Mouse (Mus musculus): ENCODE results near the gene Gm29427. TPM values are rescaled to one million over a fixed set of nuclear protein-coding genes. Genes with fewer than 3 reads are reported as not detected.
A peak's percentile ranks its signal among the peaks of the same experiment; 100 is the strongest.

Gene Gm29427
- polyA plus RNA-seq, 1 experiment from 2014 or later, result not detected

DNA sequence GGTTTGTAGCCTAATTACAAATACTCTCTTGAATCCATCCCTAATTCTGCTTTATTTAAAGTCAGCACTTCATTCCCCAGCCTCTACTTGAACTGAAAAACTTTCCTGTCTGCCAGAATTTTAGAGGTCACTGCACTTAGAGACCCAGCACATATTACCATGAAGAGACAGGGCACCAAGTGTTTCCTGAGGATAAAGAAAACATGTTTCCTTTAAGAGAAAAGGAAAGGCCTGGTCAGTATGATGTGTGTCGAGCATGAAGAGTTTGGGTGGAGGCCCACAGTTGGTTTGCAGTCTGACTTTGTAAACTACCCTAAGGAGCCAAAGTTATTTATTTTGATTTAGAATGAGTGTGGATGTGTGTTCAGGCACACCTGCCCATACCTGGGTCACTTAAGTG, 12.5 kb upstream of the Gm29427 start:
- Histone ChIP-seq H3K9me3 (no peaks in the 10 kb centered on the region), H3K36me3 (no peaks in the 10 kb centered on the region), H3K4me3 (no peak overlapping the region), H3K27ac (no peak overlapping the region), H3K4me1 (peaks cover 9% of the 10 kb centered on the region), H3K27me3 (ENCODE audit: insufficient read depth, poor library complexity, severe bottlenecking) (no peaks in the 10 kb centered on the region)
- DNase-seq (ENCODE audit: low spot score), result no peak
- 50% methylated on average over 1 of the region's 1 CpGs for WGBS

DNA sequence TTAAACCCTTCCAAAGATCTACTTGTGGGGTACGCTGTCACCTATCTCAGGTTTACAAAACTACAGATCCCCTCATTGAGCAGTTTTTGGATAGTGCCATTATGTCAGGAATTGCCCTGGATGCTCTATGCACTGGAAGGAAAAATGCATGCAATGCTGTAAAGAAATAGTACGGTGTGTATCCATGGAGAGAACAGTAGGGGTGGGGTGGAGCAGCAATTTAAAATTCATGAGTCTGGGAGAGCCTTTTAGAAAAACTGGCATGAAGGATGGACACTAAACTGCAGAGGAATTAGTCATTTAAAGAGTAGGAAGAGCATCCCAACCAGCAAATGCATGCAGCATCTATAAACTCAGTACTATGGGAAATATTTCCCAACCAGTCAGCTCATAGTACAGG, 10.8 kb upstream of the Gm29427 start:
- 91% methylated on average over 2 of the region's 2 CpGs for WGBS
- peaks cover 1% of the 10 kb centered on the region for H3K4me1 ChIP-seq

DNA sequence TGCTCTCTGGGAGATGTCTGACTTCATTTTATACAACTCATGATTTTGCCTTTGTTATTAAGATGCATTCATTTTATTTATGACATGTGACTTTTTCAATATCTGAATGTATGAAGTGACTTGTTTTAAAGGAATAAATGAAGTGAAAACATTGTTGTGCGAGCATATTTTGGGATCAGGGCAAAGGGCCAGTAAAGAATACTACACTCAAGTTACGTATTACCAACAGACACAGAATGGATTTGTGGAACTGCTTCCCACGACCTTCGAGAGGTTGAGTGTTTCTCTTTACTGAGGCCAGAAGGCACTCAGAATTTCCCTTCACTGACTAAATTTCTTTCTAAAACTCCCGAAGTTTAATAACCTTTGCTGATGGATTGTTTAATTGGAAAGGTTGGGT, 8.6 kb upstream of the Gm29427 start:
- Histone ChIP-seq H3K27me3 (ENCODE audit: insufficient read depth, poor library complexity, severe bottlenecking) (no peaks in the 10 kb centered on the region), H3K9me3 (no peaks in the 10 kb centered on the region), H3K4me1 (no peaks in the 10 kb centered on the region), H3K36me3 (peaks cover 4% of the 10 kb centered on the region), H3K4me3 (no peak overlapping the region), H3K27ac (no peak overlapping the region)
- DNase-seq (ENCODE audit: low spot score), result no peak
- 92% methylated on average over 5 of the region's 5 CpGs for WGBS

More for the DNA sequence above, 10.8 kb upstream of the Gm29427 start:
- no peaks in the 10 kb centered on the region for H3K36me3 ChIP-seq
- H3K27me3 ChIP-seq (ENCODE audit: insufficient read depth, poor library complexity, severe bottlenecking), result no peaks in the 10 kb centered on the region
- no peaks in the 10 kb centered on the region for H3K9me3 ChIP-seq
- H3K4me3 ChIP-seq, result no peak overlapping the region
- no peak for DNase-seq (ENCODE audit: low spot score)
- H3K27ac ChIP-seq, result no peak overlapping the region

DNA sequence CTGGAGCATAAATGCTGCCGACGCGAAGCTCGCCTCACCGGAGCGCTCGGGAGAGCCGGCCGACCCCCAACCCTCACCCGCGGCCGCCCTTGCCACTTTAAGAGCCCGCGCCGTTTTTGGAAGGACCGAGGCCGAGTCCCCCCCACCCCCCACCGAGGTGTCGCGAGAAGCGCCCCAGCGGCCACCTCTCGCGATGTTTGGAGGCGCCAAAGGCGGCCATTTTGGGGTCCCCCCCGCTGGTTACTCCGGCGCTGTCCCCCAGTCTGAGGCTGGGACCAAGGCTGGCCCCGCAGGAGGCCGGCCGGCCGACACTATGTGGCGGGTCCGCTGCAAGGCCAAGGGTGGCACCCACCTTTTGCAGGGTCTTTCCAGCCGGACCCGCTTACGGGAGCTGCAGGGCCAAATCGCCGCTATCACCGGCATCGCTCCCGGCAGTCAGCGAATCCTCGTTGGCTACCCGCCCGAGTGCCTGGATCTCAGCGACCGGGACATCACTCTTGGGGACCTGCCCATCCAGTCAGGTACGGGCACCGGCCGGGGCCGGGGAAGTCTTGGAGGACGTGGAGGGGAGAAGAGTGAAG, 1.8 kb upstream of the Gm29427 start, which contains the start of gene Yod1:
Gene Yod1 (plus strand): TSS at position 37 of the 581 bp plus-strand sequence.
- Histone ChIP-seq H3K27me3 (ENCODE audit: insufficient read depth, poor library complexity, severe bottlenecking) (0 out of 2 replicates have a peak, but pooled peaks cover 6% of the 10 kb centered on the region), H3K27ac (peak within 1 kb of the TSS; percentile 96), H3K4me3 (peak within 1 kb of the TSS; percentile 84), H3K4me1 (peaks cover 17% of the 10 kb centered on the region), H3K36me3 (peaks cover 10% of the 10 kb centered on the region), H3K9me3 (no peaks in the 10 kb centered on the region)
- under 1% methylated on average over 54 of the region's 54 CpGs for WGBS
- peak; percentile 93 for DNase-seq (ENCODE audit: low spot score)

DNA sequence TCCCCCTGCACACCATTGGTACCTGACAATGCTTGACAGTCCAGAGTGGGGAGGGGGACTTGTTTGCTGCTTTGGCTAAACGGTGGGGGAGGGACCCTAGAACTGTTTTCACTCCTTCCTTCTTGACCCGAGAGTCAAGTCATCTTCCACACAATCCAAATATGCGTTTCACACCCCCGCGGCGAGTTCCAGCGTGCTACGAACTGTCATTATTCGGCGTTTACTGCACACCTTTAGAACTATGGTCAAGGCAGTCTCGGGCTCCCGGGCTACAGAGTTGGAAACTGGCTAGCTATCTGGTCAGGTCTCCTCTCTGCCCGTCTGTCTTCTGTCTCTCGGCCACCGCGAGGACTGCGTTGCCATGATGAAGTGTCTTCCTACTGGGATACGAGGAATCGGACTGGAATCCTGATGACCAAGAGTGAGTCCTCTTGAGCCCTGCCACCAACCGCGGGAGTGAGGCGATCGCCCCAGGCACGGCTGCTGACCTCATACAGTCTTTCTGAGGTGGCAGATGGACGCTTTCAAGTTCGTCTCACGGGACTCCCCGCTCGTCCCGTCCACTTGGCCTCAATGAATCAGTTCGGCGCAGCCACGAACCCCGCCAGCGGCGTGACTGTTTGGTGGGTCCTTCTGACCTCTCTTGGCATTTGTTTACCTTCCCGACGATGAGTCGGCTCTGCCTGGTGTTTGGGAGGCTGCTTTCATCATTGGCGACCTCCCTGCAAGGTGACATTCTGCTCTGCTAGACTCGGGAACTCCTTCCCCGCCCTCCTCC, 1.1 kb upstream of the Gm29427 start:
- Histone ChIP-seq H3K4me3 (peak overlapping the region; percentile 84), H3K27ac (peak overlapping the region; percentile 96), H3K27me3 (ENCODE audit: insufficient read depth, poor library complexity, severe bottlenecking) (0 out of 2 replicates have a peak, but pooled peaks cover 6% of the 10 kb centered on the region), H3K36me3 (peaks cover 10% of the 10 kb centered on the region), H3K4me1 (peaks cover 17% of the 10 kb centered on the region), H3K9me3 (no peaks in the 10 kb centered on the region)
- under 1% methylated on average over 42 of the region's 42 CpGs for WGBS
- DNase-seq (ENCODE audit: low spot score), result peak; percentile 87

DNA sequence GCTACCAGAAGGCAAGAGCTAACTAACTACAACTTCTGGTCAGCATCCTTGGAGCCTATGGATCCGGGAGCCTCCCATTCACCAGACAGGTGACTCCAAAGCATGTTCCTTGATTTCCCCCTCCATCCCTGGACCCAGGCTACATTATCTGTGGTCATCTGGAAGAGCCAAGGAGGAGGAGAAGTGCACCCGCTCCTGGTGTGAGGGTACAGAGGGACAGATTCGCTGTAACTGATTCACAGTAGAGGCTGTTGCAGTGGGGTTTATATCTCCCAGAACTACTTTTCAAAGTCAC, 566 bp upstream of the Gm29427 start:
- H3K27ac ChIP-seq, result peak overlapping the region; percentile 96
- H3K36me3 ChIP-seq, result peaks cover 10% of the 10 kb centered on the region
- DNase-seq (ENCODE audit: low spot score), result no peak
- no peaks in the 10 kb centered on the region for H3K9me3 ChIP-seq
- 2% methylated on average over 3 of the region's 3 CpGs for WGBS
- 0 out of 2 replicates have a peak, but pooled peaks cover 6% of the 10 kb centered on the region for H3K27me3 ChIP-seq (ENCODE audit: insufficient read depth, poor library complexity, severe bottlenecking)
- peak overlapping the region; percentile 84 for H3K4me3 ChIP-seq
- H3K4me1 ChIP-seq, result peaks cover 17% of the 10 kb centered on the region

- H3K4me1 ChIP-seq, result peaks cover 22% of the 10 kb centered on the region
- H3K36me3 ChIP-seq, result peaks cover 5% of the 10 kb centered on the region
- 0 out of 2 replicates have a peak, but pooled peaks cover 6% of the 10 kb centered on the region for H3K27me3 ChIP-seq (ENCODE audit: insufficient read depth, poor library complexity, severe bottlenecking)
- H3K4me3 ChIP-seq, result no peak overlapping the region
- DNase-seq (ENCODE audit: low spot score), result no peak
- H3K27ac ChIP-seq, result no peak overlapping the region
- no peaks in the 10 kb centered on the region for H3K9me3 ChIP-seq
- 83% methylated on average over 4 of the region's 4 CpGs for WGBS
These were observed 1.6 kb downstream of the Gm29427 start for GRCm38 (mm10) chr1:130714046-130714445.

DNA sequence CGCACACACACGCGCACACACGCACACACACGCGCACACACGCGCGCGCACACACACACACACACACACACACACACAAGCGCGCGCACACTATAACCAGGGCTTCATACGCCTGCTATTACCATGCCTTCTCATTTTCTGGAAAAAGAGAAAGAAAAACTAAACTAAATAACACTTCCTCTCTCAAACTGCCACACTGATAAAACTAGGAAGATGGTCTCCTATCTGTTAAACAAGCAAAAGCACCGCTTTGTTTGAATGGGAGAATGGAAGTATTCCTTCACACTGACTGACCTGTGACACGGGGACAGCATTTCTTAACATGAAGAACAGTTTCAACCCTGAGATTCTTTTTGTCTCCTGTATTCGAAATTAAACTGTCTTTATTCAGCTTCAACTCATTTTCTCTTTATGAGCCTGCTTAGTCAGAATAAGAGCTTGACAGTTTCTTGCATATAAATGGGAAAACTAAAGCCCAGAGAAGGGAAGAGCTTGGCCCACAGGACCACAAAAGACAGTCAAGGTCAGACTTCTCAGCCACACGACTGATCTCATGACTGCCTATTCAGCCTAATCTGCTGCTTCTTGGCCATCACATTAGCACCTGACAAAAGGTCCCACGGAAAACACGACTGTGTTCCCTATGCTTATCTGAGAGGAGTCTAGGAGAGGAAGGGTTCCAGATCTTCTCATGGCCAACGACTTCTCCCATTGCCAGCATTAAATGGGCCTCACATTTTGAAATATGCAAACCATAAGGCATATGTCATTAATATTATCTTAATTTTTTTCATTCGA, 5.1 kb downstream of the Gm29427 start:
- Histone ChIP-seq H3K4me3 (no peak overlapping the region), H3K36me3 (peaks cover 9% of the 10 kb centered on the region; the same call in 1 of the 2 replicates), H3K9me3 (no peaks in the 10 kb centered on the region), H3K27ac (no peak overlapping the region), H3K4me1 (peaks cover 11% of the 10 kb centered on the region), H3K27me3 (ENCODE audit: insufficient read depth, poor library complexity, severe bottlenecking) (0 out of 2 replicates have a peak, but pooled peaks cover 6% of the 10 kb centered on the region)
- no peak for DNase-seq (ENCODE audit: low spot score)
- 81% methylated on average over 22 of the region's 22 CpGs for WGBS

DNA sequence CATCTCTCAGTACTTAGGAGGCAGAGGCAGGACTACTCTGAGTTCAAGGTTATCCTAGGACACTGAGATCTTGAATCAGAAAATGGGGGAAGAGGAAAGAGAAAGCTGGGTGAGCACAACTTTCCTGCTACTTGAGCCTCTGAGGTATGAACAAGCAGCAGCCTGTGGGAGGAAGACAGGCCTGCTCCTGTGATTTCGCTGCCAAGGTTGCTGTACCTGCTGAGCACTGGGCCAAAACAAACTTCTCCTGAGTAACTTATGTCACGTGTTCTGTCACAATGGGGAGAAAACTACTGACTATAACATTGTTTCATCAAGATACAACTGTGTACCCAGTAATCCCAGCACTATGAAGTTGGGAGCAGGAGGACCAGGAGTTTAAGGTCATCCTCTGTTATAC, 12.0 kb downstream of the Gm29427 start:
- no peak overlapping the region for H3K4me3 ChIP-seq
- H3K27me3 ChIP-seq (ENCODE audit: insufficient read depth, poor library complexity, severe bottlenecking), result no peaks in the 10 kb centered on the region
- DNase-seq (ENCODE audit: low spot score), result no peak
- 87% methylated on average over 2 of the region's 2 CpGs for WGBS
- peaks cover 45% of the 10 kb centered on the region for H3K36me3 ChIP-seq
- no peak overlapping the region for H3K27ac ChIP-seq
- H3K4me1 ChIP-seq, result no peaks in the 10 kb centered on the region
- H3K9me3 ChIP-seq, result no peaks in the 10 kb centered on the region

- H3K27me3 ChIP-seq (ENCODE audit: insufficient read depth, poor library complexity, severe bottlenecking), result no peaks in the 10 kb centered on the region
- DNase-seq (ENCODE audit: low spot score), result no peak
- peaks cover 53% of the 10 kb centered on the region for H3K36me3 ChIP-seq
- H3K27ac ChIP-seq, result no peak overlapping the region
- 91% methylated on average over 11 of the region's 11 CpGs for WGBS
- no peak overlapping the region for H3K4me3 ChIP-seq
- no peaks in the 10 kb centered on the region for H3K9me3 ChIP-seq
- H3K4me1 ChIP-seq, result no peaks in the 10 kb centered on the region
These were observed 13.6 kb downstream of the Gm29427 start for GRCm38 (mm10) chr1:130701976-130702375.

GRCm38 (mm10) chr1:130699937-130700633, 15.5 kb downstream of the Gm29427 start:
- no peaks in the 10 kb centered on the region for H3K9me3 ChIP-seq
- H3K36me3 ChIP-seq, result peaks cover 48% of the 10 kb centered on the region
- no peak overlapping the region for H3K4me3 ChIP-seq
- no peaks in the 10 kb centered on the region for H3K27me3 ChIP-seq (ENCODE audit: insufficient read depth, poor library complexity, severe bottlenecking)
- WGBS, result 84% methylated on average over 10 of the region's 10 CpGs
- peak; percentile 62 for DNase-seq (ENCODE audit: low spot score)
- H3K4me1 ChIP-seq, result no peaks in the 10 kb centered on the region
- no peak overlapping the region for H3K27ac ChIP-seq

DNA sequence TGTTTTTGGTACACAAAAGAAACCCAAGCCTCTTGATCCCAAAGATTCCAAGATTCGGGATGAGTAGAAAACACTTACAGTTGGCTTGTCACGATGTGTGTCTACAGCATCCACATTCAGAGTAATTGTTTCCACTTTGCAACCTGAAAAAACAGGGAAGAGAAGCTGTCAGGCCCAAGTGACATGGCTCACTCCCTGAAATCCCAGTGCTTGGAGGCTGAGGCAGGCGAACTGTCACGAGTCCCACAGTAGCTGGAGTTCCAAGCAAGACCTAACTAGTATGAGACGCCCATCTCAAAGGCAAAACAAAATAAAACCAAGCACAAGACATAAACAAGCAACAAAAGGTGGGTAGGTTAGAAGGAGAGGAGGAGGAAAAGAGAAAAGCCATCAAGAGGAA, 17.0 kb downstream of the Gm29427 start:
- H3K27ac ChIP-seq, result no peak overlapping the region
- peaks cover 48% of the 10 kb centered on the region for H3K36me3 ChIP-seq
- peak; percentile 71 for DNase-seq (ENCODE audit: low spot score)
- no peaks in the 10 kb centered on the region for H3K4me1 ChIP-seq
- 91% methylated on average over 5 of the region's 5 CpGs for whole genome bisulfite sequencing
- no peaks in the 10 kb centered on the region for H3K27me3 ChIP-seq (ENCODE audit: insufficient read depth, poor library complexity, severe bottlenecking)
- H3K4me3 ChIP-seq, result no peak overlapping the region
- no peaks in the 10 kb centered on the region for H3K9me3 ChIP-seq
